Mouse (Mus musculus) stomach, embryonic 15.5 days (tissue): Measurements from ENCODE around the gene Hyal1. TPM values are rescaled to one million over a fixed set of nuclear protein-coding genes. Genes with fewer than 3 reads are reported as not detected.

ENCODE experiments used
- ATAC-seq: fragments of 200-750 bp; cut with Nextera tagmentation; 2 replicates; pipeline ENCODE4 v1.8.0; 2017; ENCODE audit warnings: low read depth, moderate number of reproducible peaks, moderate TSS enrichment; ENCODE audit not compliant: insufficient read depth, low FRiP score
- H3K27ac ChIP-seq: fragments of 300-500 bp; sonication (generic); 2 replicates; pipeline ENCODE4 v1.5.1; 2015; ENCODE audit warnings: mild to moderate bottlenecking, inconsistent platforms
- H3K27me3 ChIP-seq: fragments of 300-500 bp; sonication (generic); replicated peaks from 2 replicates; pipeline ENCODE4 v1.6.1; 2015; ENCODE audit warnings: inconsistent platforms
- H3K36me3 ChIP-seq: fragments of 300-500 bp; sonication (generic); 2 replicates; pipeline ENCODE4 v1.6.1; 2015; ENCODE audit warnings: inconsistent platforms
- H3K4me1 ChIP-seq: fragments of 300-500 bp; sonication (generic); 2 replicates; pipeline ENCODE4 v1.6.1; 2015; ENCODE audit warnings: inconsistent platforms
- H3K4me2 ChIP-seq: fragments of 300-500 bp; sonication (generic); 2 replicates; pipeline ENCODE4 v1.6.1; 2015; ENCODE audit warnings: mild to moderate bottlenecking, inconsistent platforms
- H3K4me3 ChIP-seq: fragments of 300-500 bp; sonication (generic); replicated peaks from 2 replicates; pipeline ENCODE4 v1.5.1; 2015; ENCODE audit warnings: inconsistent platforms
- H3K9ac ChIP-seq: fragments of 300-500 bp; sonication (generic); 2 replicates; pipeline ENCODE4 v1.6.1; 2015; ENCODE audit warnings: inconsistent platforms
- H3K9me3 ChIP-seq: fragments of 300-500 bp; sonication (generic); 2 replicates; pipeline ENCODE4 v1.6.1; 2016; ENCODE audit warnings: inconsistent platforms
- WGBS: fragments of 180-500 bp; shearing (Covaris S2); methylation state at CpG from one replicate; pipeline ENCODE4 v1.1.7; 2015; 5-methylcytosine and 5-hydroxymethylcytosine counted together
- polyA plus RNA-seq: library from polyadenylated mRNA; unstranded; fragments of >200 nt; fragmentation: Nextera tagmentation; extraction: Ambion mirVana; gene quantifications from 2 replicates; pipeline ENCODE4 v1.2.1, GENCODE M21; 2015

Hyal1 gene
- polyA plus RNA-seq, 1 experiment from 2014 or later = 10.8 TPM

- peaks cover 50% of the 10 kb centered on the region for H3K36me3 ChIP-seq
- H3K27ac ChIP-seq = no peak overlapping the region
- no peaks in the 10 kb centered on the region for H3K9me3 ChIP-seq
- ATAC-seq = no peak
- H3K4me2 ChIP-seq = no peak overlapping the region
- 77% methylated on average over 2 of the region's 2 CpGs for WGBS
- H3K9ac ChIP-seq = no peak overlapping the region
- H3K4me3 ChIP-seq = no peak overlapping the region
- H3K4me1 ChIP-seq = peaks cover 35% of the 10 kb centered on the region
- no peaks in the 10 kb centered on the region for H3K27me3 ChIP-seq
These were observed 40.7 kb downstream of the Hyal1 start for GRCm38 (mm10) chr9:107617461-107617860.

GRCm38 (mm10) chr9:107618098-107618497, 41.4 kb downstream of the Hyal1 start:
- WGBS = 82% methylated on average over 6 of the region's 6 CpGs
- Histone ChIP-seq H3K9me3 (no peaks in the 10 kb centered on the region), H3K4me2 (no peak overlapping the region), H3K4me1 (peaks cover 31% of the 10 kb centered on the region), H3K9ac (no peak overlapping the region), H3K27ac (peak overlapping the region; percentile 85), H3K36me3 (peaks cover 50% of the 10 kb centered on the region), H3K4me3 (no peak overlapping the region), H3K27me3 (no peaks in the 10 kb centered on the region)
- ATAC-seq = no peak

- Histone ChIP-seq H3K27me3 (no peaks in the 10 kb centered on the region), H3K4me3 (no peak overlapping the region), H3K4me1 (peaks cover 29% of the 10 kb centered on the region), H3K27ac (peak overlapping the region; percentile 85), H3K4me2 (no peak overlapping the region), H3K9me3 (no peaks in the 10 kb centered on the region), H3K36me3 (peaks cover 46% of the 10 kb centered on the region), H3K9ac (no peak overlapping the region)
- WGBS = 17% methylated on average over 13 of the region's 13 CpGs
- peak; percentile 69 for ATAC-seq
These were observed 42.2 kb downstream of the Hyal1 start for GRCm38 (mm10) chr9:107618778-107619545.

GRCm38 (mm10) chr9:107619546-107619879, 42.8 kb downstream of the Hyal1 start:
- Histone ChIP-seq H3K4me2 (no peak overlapping the region), H3K27ac (peak overlapping the region; percentile 85), H3K4me1 (peaks cover 33% of the 10 kb centered on the region), H3K9me3 (no peaks in the 10 kb centered on the region), H3K36me3 (peaks cover 44% of the 10 kb centered on the region), H3K9ac (no peak overlapping the region), H3K27me3 (no peaks in the 10 kb centered on the region), H3K4me3 (no peak overlapping the region)
- 59% methylated on average over 13 of the region's 13 CpGs for WGBS
- 0 out of 2 replicates have a peak, but pooled peaks have one; percentile 8 for ATAC-seq

- no peaks in the 10 kb centered on the region for H3K27me3 ChIP-seq
- H3K27ac ChIP-seq = no peak overlapping the region
- H3K9me3 ChIP-seq = no peaks in the 10 kb centered on the region
- H3K4me3 ChIP-seq = no peak overlapping the region
- ATAC-seq = no peak
- H3K9ac ChIP-seq = no peak overlapping the region
- H3K36me3 ChIP-seq = peaks cover 39% of the 10 kb centered on the region
- H3K4me2 ChIP-seq = no peak overlapping the region
- H3K4me1 ChIP-seq = peaks cover 45% of the 10 kb centered on the region
These were observed 44.2 kb downstream of the Hyal1 start for GRCm38 (mm10) chr9:107620954-107621353.

GRCm38 (mm10) chr9:107624539-107624938, 47.8 kb downstream of the Hyal1 start:
- Histone ChIP-seq H3K9ac (no peak overlapping the region), H3K4me2 (no peak overlapping the region), H3K4me1 (peaks cover 63% of the 10 kb centered on the region), H3K36me3 (peaks cover 16% of the 10 kb centered on the region), H3K27ac (peak overlapping the region; percentile 58), H3K9me3 (no peaks in the 10 kb centered on the region), H3K4me3 (no peak overlapping the region), H3K27me3 (no peaks in the 10 kb centered on the region)
- no peak for ATAC-seq
- 68% methylated on average over 5 of the region's 5 CpGs for WGBS

GRCm38 (mm10) chr9:107624951-107625350, 48.2 kb downstream of the Hyal1 start:
- Histone ChIP-seq H3K9me3 (no peaks in the 10 kb centered on the region), H3K4me1 (peaks cover 63% of the 10 kb centered on the region), H3K27ac (peak overlapping the region; percentile 58), H3K27me3 (no peaks in the 10 kb centered on the region), H3K4me2 (no peak overlapping the region), H3K36me3 (peaks cover 12% of the 10 kb centered on the region), H3K4me3 (no peak overlapping the region), H3K9ac (no peak overlapping the region)
- no peak for ATAC-seq
- WGBS = 87% methylated on average over 3 of the region's 3 CpGs

- H3K27ac ChIP-seq = peak overlapping the region; percentile 58
- no peaks in the 10 kb centered on the region for H3K27me3 ChIP-seq
- H3K9ac ChIP-seq = no peak overlapping the region
- peaks cover 66% of the 10 kb centered on the region for H3K4me1 ChIP-seq
- H3K9me3 ChIP-seq = no peaks in the 10 kb centered on the region
- peaks cover 6% of the 10 kb centered on the region; the same call in 1 of the 2 replicates for H3K36me3 ChIP-seq
- no peak for ATAC-seq
- H3K4me3 ChIP-seq = no peak overlapping the region
- no peak overlapping the region for H3K4me2 ChIP-seq
- whole genome bisulfite sequencing = 91% methylated on average over 12 of the region's 12 CpGs
These were observed 48.8 kb downstream of the Hyal1 start for GRCm38 (mm10) chr9:107625351-107626128.

GRCm38 (mm10) chr9:107626158-107626843, 49.6 kb downstream of the Hyal1 start:
- 33% methylated on average over 15 of the region's 15 CpGs for WGBS

GRCm38 (mm10) chr9:107626844-107627277, 50.1 kb downstream of the Hyal1 start:
- WGBS = 17% methylated on average over 2 of the region's 2 CpGs
- ATAC-seq = peak; percentile 40
- peaks cover 72% of the 10 kb centered on the region for H3K4me1 ChIP-seq
- H3K9ac ChIP-seq = 0 out of 2 replicates have a peak overlapping the region, but pooled peaks have one; percentile 18
- no peaks in the 10 kb centered on the region for H3K27me3 ChIP-seq
- H3K27ac ChIP-seq = peak overlapping the region; percentile 69
- no peaks in the 10 kb centered on the region for H3K9me3 ChIP-seq
- 0 out of 2 replicates have a peak, but pooled peaks cover 9% of the 10 kb centered on the region for H3K36me3 ChIP-seq
- H3K4me3 ChIP-seq = no peak overlapping the region
- peak overlapping the region; percentile 31 for H3K4me2 ChIP-seq

More at GRCm38 (mm10) chr9:107626158-107626843, 49.6 kb downstream of the Hyal1 start:
- Histone ChIP-seq H3K4me3 (no peak overlapping the region), H3K4me2 (peak overlapping the region; percentile 31), H3K9me3 (no peaks in the 10 kb centered on the region), H3K27ac (peak overlapping the region; percentile 69), H3K27me3 (no peaks in the 10 kb centered on the region), H3K4me1 (peaks cover 67% of the 10 kb centered on the region), H3K9ac (no peak overlapping the region), H3K36me3 (0 out of 2 replicates have a peak, but pooled peaks cover 5% of the 10 kb centered on the region)
- peak; percentile 1; the same call in 1 of the 2 replicates for ATAC-seq

GRCm38 (mm10) chr9:107627387-107628255, 50.9 kb downstream of the Hyal1 start:
- Histone ChIP-seq H3K4me2 (peak overlapping the region; percentile 31; the same call in 1 of the 2 replicates), H3K27me3 (no peaks in the 10 kb centered on the region), H3K9me3 (no peaks in the 10 kb centered on the region), H3K4me3 (no peak overlapping the region), H3K9ac (0 out of 2 replicates have a peak overlapping the region, but pooled peaks have one; percentile 18), H3K27ac (peak overlapping the region; percentile 69), H3K4me1 (peaks cover 80% of the 10 kb centered on the region), H3K36me3 (0 out of 2 replicates have a peak, but pooled peaks cover 9% of the 10 kb centered on the region)
- ATAC-seq = no peak
- WGBS = 41% methylated on average over 20 of the region's 20 CpGs
